Mouse (Mus musculus): ENCODE data around the gene Taf1. TPM values are rescaled to one million over a fixed set of nuclear protein-coding genes. Genes with fewer than 3 reads are reported as not detected.
A peak's percentile ranks its signal among the peaks of the same experiment; 100 is the strongest.

Taf1 gene
- polyA plus RNA-seq, 2 experiments: 14.4 to 31.7 TPM

DNA sequence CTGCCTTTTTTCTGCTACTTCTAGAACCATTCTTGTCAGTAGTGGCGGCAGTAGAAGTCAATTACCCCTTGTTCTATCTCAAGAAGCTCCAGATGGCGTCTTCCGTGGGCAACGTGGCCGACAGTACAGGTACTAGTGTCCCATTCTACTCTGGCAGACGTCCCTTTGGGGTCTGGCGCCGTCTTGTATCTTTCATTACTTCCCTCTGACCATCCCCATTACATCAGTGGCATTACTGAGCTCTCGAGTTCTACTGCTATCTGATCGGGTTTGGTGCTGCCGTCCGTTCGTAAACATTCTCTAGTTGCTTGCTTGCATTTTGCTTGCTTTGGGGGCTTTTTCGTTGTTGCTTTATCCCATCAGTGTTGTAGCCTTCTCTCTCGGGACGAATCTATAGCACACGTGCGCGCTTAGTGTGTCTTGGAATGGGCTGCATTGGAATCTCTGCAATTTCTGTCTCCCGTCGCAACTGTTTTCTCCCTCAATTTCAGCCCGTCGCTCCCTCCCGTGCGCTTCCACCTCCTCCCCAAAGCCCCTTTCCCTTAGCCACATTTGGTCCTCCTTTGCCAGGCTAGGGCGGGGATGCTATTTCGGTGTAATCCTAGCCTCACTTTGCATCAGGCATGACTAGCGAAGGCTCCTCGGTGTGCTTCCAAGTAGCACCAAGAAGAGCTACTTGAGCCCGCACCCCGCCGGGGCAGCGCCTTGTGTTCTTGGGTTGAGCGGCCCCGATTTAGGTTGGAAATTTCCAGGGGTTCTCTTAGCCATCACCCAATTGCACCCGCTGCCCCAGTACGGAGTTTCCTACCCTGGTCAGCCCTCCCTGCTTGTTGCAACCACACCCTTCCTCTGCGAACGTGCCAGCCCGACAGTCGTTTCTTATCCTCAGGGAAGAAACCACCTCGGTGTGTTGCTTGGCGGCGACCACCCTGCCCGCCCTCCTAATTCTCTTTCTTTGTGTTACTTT is 107.9 kb downstream of the Taf1 start:
- Histone ChIP-seq H3K4me1 (ENCODE audit: control insufficient read depth, insufficient read depth, low read length) (no peaks in the 10 kb centered on the region), H3K4me3 (replicated peaks; ENCODE audit: low read length) (peak overlapping the region; percentile 61), H3K9ac (ENCODE audit: low read depth, low read length, severe bottlenecking) (peak overlapping the region; percentile 83), H3K9me3 (ENCODE audit: control insufficient read depth, low read length) (no peaks in the 10 kb centered on the region), H3K27me3 (ENCODE audit: control insufficient read depth, insufficient read depth, low read length) (no peaks in the 10 kb centered on the region), H3K36me3 (ENCODE audit: control insufficient read depth, insufficient read depth, low read length) (peaks cover 3% of the 10 kb centered on the region; the same call in 1 of the 2 replicates), H3K4me2 (replicated peaks; ENCODE audit: low read depth, low read length, severe bottlenecking) (peak overlapping the region; percentile 56), H3K27ac (replicated peaks; ENCODE audit: low read depth, low read length) (peak overlapping the region; percentile 84)
- peak; percentile 35; the same call in 1 of the 2 replicates for ATAC-seq (ENCODE audit: low FRiP score, low read depth)
- peak; percentile 22 for DNase-seq (ENCODE audit: low spot score)
- 17% methylated on average over 45 of the region's 45 CpGs for WGBS
- no peak for TF ChIP-seq POLR2A (IDR thresholded peaks at IDR 0.05; ENCODE audit: borderline replicate concordance, extremely low read depth, insufficient read depth, insufficient read length)

DNA sequence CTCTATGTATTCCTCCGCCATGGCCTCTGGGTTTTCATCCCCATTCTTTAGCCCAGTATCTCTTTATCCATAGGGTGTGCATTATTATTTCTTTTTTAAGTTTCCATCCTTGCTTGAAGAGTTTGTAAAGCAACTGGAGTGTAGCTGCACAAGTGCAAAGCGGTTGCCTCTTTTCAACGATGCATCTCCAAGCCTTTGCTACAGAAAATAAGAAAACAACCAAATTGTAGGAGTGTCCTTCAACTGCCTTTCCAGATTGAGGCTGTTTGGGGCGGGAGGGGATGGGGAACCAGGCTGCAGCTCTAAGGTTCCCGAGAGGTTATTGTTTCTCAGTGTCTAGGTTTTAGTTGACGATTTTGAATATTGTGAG is 108.6 kb downstream of the Taf1 start:
- no peak for TF ChIP-seq POLR2A (IDR thresholded peaks at IDR 0.05; ENCODE audit: borderline replicate concordance, extremely low read depth, insufficient read depth, insufficient read length)
- H3K27ac ChIP-seq (replicated peaks; ENCODE audit: low read depth, low read length): peak overlapping the region; percentile 84
- H3K9ac ChIP-seq (ENCODE audit: low read depth, low read length, severe bottlenecking): peak overlapping the region; percentile 83
- no peak for ATAC-seq (ENCODE audit: low FRiP score, low read depth)
- peaks cover 4% of the 10 kb centered on the region; the same call in 1 of the 2 replicates for H3K36me3 ChIP-seq (ENCODE audit: control insufficient read depth, insufficient read depth, low read length)
- peak overlapping the region; percentile 56 for H3K4me2 ChIP-seq (replicated peaks; ENCODE audit: low read depth, low read length, severe bottlenecking)
- no peaks in the 10 kb centered on the region for H3K27me3 ChIP-seq (ENCODE audit: control insufficient read depth, insufficient read depth, low read length)
- no peaks in the 10 kb centered on the region for H3K4me1 ChIP-seq (ENCODE audit: control insufficient read depth, insufficient read depth, low read length)
- H3K9me3 ChIP-seq (ENCODE audit: control insufficient read depth, low read length): no peaks in the 10 kb centered on the region
- no peak for DNase-seq (ENCODE audit: low spot score)
- peak overlapping the region; percentile 61 for H3K4me3 ChIP-seq (replicated peaks; ENCODE audit: low read length)
- WGBS: 17% methylated on average over 6 of the region's 6 CpGs

DNA sequence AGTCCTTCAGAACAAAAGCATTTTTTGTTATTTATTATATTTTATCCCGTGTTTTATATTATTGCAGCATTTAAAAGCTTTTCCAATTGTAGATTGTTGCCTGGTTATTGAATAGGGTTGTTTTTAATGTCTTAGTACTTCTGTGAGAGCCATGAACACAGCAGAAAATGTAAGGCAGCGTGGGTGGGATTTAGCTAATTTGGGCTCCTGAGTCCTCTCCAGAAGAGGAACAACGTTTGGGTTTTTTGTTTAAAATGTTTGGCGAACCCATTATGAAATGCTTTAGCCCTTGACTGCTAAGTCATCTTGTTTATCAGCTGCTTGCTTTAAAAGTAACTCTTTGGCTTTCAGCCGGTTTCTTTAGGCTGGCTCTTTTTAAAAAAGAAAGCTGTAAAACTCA is 109.6 kb downstream of the Taf1 start:
- Histone ChIP-seq H3K9ac (ENCODE audit: low read depth, low read length, severe bottlenecking) (peak overlapping the region; percentile 83), H3K4me2 (replicated peaks; ENCODE audit: low read depth, low read length, severe bottlenecking) (peak overlapping the region; percentile 56), H3K4me1 (ENCODE audit: control insufficient read depth, insufficient read depth, low read length) (no peaks in the 10 kb centered on the region), H3K9me3 (ENCODE audit: control insufficient read depth, low read length) (no peaks in the 10 kb centered on the region), H3K4me3 (replicated peaks; ENCODE audit: low read length) (peak overlapping the region; percentile 61), H3K27ac (replicated peaks; ENCODE audit: low read depth, low read length) (no peak overlapping the region), H3K27me3 (ENCODE audit: control insufficient read depth, insufficient read depth, low read length) (no peaks in the 10 kb centered on the region), H3K36me3 (ENCODE audit: control insufficient read depth, insufficient read depth, low read length) (peaks cover 4% of the 10 kb centered on the region; the same call in 1 of the 2 replicates)
- 15% methylated on average over 5 of the region's 5 CpGs for WGBS
- ATAC-seq (ENCODE audit: low FRiP score, low read depth) (no peak), DNase-seq (ENCODE audit: low spot score) (no peak)
- no peak for TF ChIP-seq POLR2A (IDR thresholded peaks at IDR 0.05; ENCODE audit: borderline replicate concordance, extremely low read depth, insufficient read depth, insufficient read length)

DNA sequence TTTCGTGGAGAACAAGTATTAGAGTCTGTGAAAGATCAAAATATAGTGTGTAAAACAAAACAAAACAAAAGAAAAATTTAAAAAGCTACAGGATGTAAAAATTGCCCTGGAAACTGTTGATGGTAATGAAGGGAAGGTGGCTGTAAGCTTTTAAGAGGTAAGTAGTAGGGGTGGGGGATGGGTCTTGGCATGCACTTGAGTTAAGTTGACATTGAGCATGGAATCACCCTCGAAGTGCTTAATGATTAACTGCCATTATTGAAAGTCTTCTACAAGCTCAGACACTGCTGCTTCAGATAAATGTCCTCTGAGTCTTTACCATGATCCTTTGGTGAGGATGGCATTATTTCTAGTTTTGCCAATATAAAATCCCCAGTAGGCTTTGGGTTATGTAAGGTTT is 112.8 kb downstream of the Taf1 start:
- no peaks in the 10 kb centered on the region for H3K27me3 ChIP-seq (ENCODE audit: control insufficient read depth, insufficient read depth, low read length)
- 68% methylated on average over 2 of the region's 2 CpGs for WGBS
- DNase-seq (ENCODE audit: low spot score): no peak
- no peaks in the 10 kb centered on the region for H3K4me1 ChIP-seq (ENCODE audit: control insufficient read depth, insufficient read depth, low read length)
- H3K36me3 ChIP-seq (ENCODE audit: control insufficient read depth, insufficient read depth, low read length): peaks cover 7% of the 10 kb centered on the region; the same call in 1 of the 2 replicates
- H3K27ac ChIP-seq (replicated peaks; ENCODE audit: low read depth, low read length): no peak overlapping the region
- no peak for ATAC-seq (ENCODE audit: low FRiP score, low read depth)
- no peak overlapping the region for H3K9ac ChIP-seq (ENCODE audit: low read depth, low read length, severe bottlenecking)
- no peak overlapping the region for H3K4me2 ChIP-seq (replicated peaks; ENCODE audit: low read depth, low read length, severe bottlenecking)
- TF ChIP-seq POLR2A (IDR thresholded peaks at IDR 0.05; ENCODE audit: borderline replicate concordance, extremely low read depth, insufficient read depth, insufficient read length): no peak
- H3K4me3 ChIP-seq (replicated peaks; ENCODE audit: low read length): no peak overlapping the region
- no peaks in the 10 kb centered on the region for H3K9me3 ChIP-seq (ENCODE audit: control insufficient read depth, low read length)

DNA sequence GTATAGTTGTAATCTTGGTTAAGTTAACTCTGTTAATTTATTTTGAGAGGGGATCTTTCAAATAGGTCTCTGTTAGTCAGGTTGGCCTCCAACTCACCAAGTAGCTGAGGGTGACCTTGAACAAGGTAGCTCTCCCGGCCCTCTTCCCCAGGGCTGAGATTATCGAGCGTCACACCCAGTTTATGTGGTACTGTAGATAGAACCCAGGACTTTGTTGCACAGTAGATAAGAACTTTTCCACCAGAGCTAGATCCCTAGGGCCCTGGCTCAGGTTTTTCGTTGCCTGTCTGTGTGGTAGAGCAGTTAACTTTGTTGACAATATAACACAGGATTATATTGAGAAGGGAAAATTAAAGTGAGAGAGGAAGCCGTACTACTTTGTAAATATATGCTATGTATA is 114.1 kb downstream of the Taf1 start:
- no peak for TF ChIP-seq POLR2A (IDR thresholded peaks at IDR 0.05; ENCODE audit: borderline replicate concordance, extremely low read depth, insufficient read depth, insufficient read length)

More for the DNA sequence above, 114.1 kb downstream of the Taf1 start:
- Histone ChIP-seq H3K4me3 (replicated peaks; ENCODE audit: low read length) (no peak overlapping the region), H3K9me3 (ENCODE audit: control insufficient read depth, low read length) (no peaks in the 10 kb centered on the region), H3K4me1 (ENCODE audit: control insufficient read depth, insufficient read depth, low read length) (no peaks in the 10 kb centered on the region), H3K27ac (replicated peaks; ENCODE audit: low read depth, low read length) (no peak overlapping the region), H3K36me3 (ENCODE audit: control insufficient read depth, insufficient read depth, low read length) (peaks cover 15% of the 10 kb centered on the region), H3K27me3 (ENCODE audit: control insufficient read depth, insufficient read depth, low read length) (no peaks in the 10 kb centered on the region), H3K4me2 (replicated peaks; ENCODE audit: low read depth, low read length, severe bottlenecking) (no peak overlapping the region), H3K9ac (ENCODE audit: low read depth, low read length, severe bottlenecking) (no peak overlapping the region)
- 82% methylated on average over 5 of the region's 5 CpGs for WGBS
- DNase-seq (ENCODE audit: low spot score) (no peak), ATAC-seq (ENCODE audit: low FRiP score, low read depth) (no peak)

Other genes starting within 250 kb of the Taf1 start
- gene Nlgn3, start 233.6 kb upstream of the Taf1 start, polyA plus RNA-seq (2012; rRNA removed): 10.3 and 15.6 TPM in 2 replicates
- gene Nlgn3, start 233.6 kb upstream of the Taf1 start, polyA plus RNA-seq (2014; fragmentation: Nextera tagmentation; extraction: Ambion mirVana): 18.2 and 24.4 TPM in 2 replicates
- gene Gjb1, start 156.4 kb upstream of the Taf1 start, polyA plus RNA-seq (2012; rRNA removed): 0.09 and 0.19 TPM in 2 replicates
- gene Gjb1, start 156.4 kb upstream of the Taf1 start, polyA plus RNA-seq (2014; fragmentation: Nextera tagmentation; extraction: Ambion mirVana): not detected in 2 replicates
- gene Zmym3, start 111.9 kb upstream of the Taf1 start, polyA plus RNA-seq (2012; rRNA removed): 105 and 118 TPM in 2 replicates
- 30.4 and 36.5 TPM in 2 replicates for gene Zmym3, start 111.9 kb upstream of the Taf1 start, polyA plus RNA-seq (2014; fragmentation: Nextera tagmentation; extraction: Ambion mirVana)
- 402 and 421 TPM in 2 replicates for gene Nono, start 103.4 kb upstream of the Taf1 start, polyA plus RNA-seq (2012; rRNA removed)
- gene Nono, start 103.4 kb upstream of the Taf1 start, polyA plus RNA-seq (2014; fragmentation: Nextera tagmentation; extraction: Ambion mirVana): 362 and 397 TPM in 2 replicates
- gene Itgb1bp2, start 83.6 kb upstream of the Taf1 start, polyA plus RNA-seq (2012; rRNA removed): 55.3 and 70.9 TPM in 2 replicates
- gene Itgb1bp2, start 83.6 kb upstream of the Taf1 start, polyA plus RNA-seq (2014; fragmentation: Nextera tagmentation; extraction: Ambion mirVana): 35.2 and 47.0 TPM in 2 replicates
- gene Ogt, start 107.3 kb downstream of the Taf1 start, polyA plus RNA-seq (2012; rRNA removed): 354 and 370 TPM in 2 replicates
- 207 and 220 TPM in 2 replicates for gene Ogt, start 107.3 kb downstream of the Taf1 start, polyA plus RNA-seq (2014; fragmentation: Nextera tagmentation; extraction: Ambion mirVana)
- 0.33 and 0.36 TPM in 2 replicates for gene Cxcr3, start 201.5 kb downstream of the Taf1 start, polyA plus RNA-seq (2012; rRNA removed)
- 0.15 and 0.62 TPM in 2 replicates for gene Cxcr3, start 201.5 kb downstream of the Taf1 start, polyA plus RNA-seq (2014; fragmentation: Nextera tagmentation; extraction: Ambion mirVana)